Mouse (Mus musculus): ENCODE data around the gene Zfp668. TPM values are rescaled to one million over a fixed set of nuclear protein-coding genes. Genes with fewer than 3 reads are reported as not detected.
"Not testable (repeated sequence)": the region's sequence is repeated elsewhere in the genome, so short reads cannot be mapped to it uniquely, and the experiment has no call there.

Gene Zfp668
- polyA plus RNA-seq, 1 experiment, result 12.1 TPM

GRCm38 (mm10) chr7:127840886-127841285 is 35.7 kb downstream of the Zfp668 start:
- Histone ChIP-seq H3K27me3 (ENCODE audit: control insufficient read depth, insufficient read depth, insufficient read length) (no peaks in the 10 kb centered on the region), H3K36me3 (ENCODE audit: control insufficient read depth, insufficient read depth) (peaks cover 24% of the 10 kb centered on the region), H3ac (ENCODE audit: control insufficient read depth, insufficient read length, low read depth) (no peak overlapping the region), H3K79me2 (ENCODE audit: control insufficient read depth, insufficient read depth) (peaks cover 12% of the 10 kb centered on the region), H3K79me3 (ENCODE audit: low read depth) (peaks cover 2% of the 10 kb centered on the region), H3K4me3 (ENCODE audit: insufficient read depth, poor library complexity, severe bottlenecking) (no peak overlapping the region)
- TF ChIP-seq MYOG (IDR thresholded peaks at IDR 0.05; ENCODE audit: control insufficient read depth, extremely low read depth, insufficient read length), result no peak
- no peak for TF ChIP-seq MAX (IDR thresholded peaks at IDR 0.05)
- TF ChIP-seq CEBPB (IDR thresholded peaks at IDR 0.05; ENCODE audit: low read depth), result no peak
- no peak for TF ChIP-seq MYOD1 (IDR thresholded peaks at IDR 0.05; ENCODE audit: control insufficient read depth, insufficient read length, low read depth)
- no peak for TF ChIP-seq FOSL1 (IDR thresholded peaks at IDR 0.05; ENCODE audit: insufficient read depth, low read length, poor library complexity, severe bottlenecking)
- TF ChIP-seq USF1 (IDR thresholded peaks at IDR 0.05; ENCODE audit: low read depth), result no peak
- TF ChIP-seq CTCF (IDR thresholded peaks at IDR 0.05; ENCODE audit: control insufficient read depth, insufficient read depth, insufficient read length), result no peak

- H3ac ChIP-seq (ENCODE audit: control insufficient read depth, insufficient read length, low read depth); H3K79me3 ChIP-seq (ENCODE audit: low read depth); H3K27me3 ChIP-seq (ENCODE audit: control insufficient read depth, insufficient read depth, insufficient read length); H3K4me3 ChIP-seq (ENCODE audit: insufficient read depth, poor library complexity, severe bottlenecking): not testable (repeated sequence)
- peaks cover 12% of the 10 kb centered on the region for H3K79me2 ChIP-seq (ENCODE audit: control insufficient read depth, insufficient read depth)
- H3K36me3 ChIP-seq (ENCODE audit: control insufficient read depth, insufficient read depth), result peaks cover 18% of the 10 kb centered on the region
Observed at GRCm38 (mm10) chr7:127840031-127840430, 36.6 kb downstream of the Zfp668 start.

GRCm38 (mm10) chr7:127837878-127838277 is 38.8 kb downstream of the Zfp668 start:
- not testable (repeated sequence) for H3K36me3 ChIP-seq (ENCODE audit: control insufficient read depth, insufficient read depth); H3K4me3 ChIP-seq (ENCODE audit: insufficient read depth, poor library complexity, severe bottlenecking); H3K27me3 ChIP-seq (ENCODE audit: control insufficient read depth, insufficient read depth, insufficient read length); H3K79me3 ChIP-seq (ENCODE audit: low read depth); H3K79me2 ChIP-seq (ENCODE audit: control insufficient read depth, insufficient read depth); H3ac ChIP-seq (ENCODE audit: control insufficient read depth, insufficient read length, low read depth)

GRCm38 (mm10) chr7:127837473-127837872 is 39.2 kb downstream of the Zfp668 start:
- TF ChIP-seq MYOG (IDR thresholded peaks at IDR 0.05; ENCODE audit: control insufficient read depth, extremely low read depth, insufficient read length) (no peak), CTCF (IDR thresholded peaks at IDR 0.05; ENCODE audit: control insufficient read depth, insufficient read depth, insufficient read length) (no peak), FOSL1 (IDR thresholded peaks at IDR 0.05; ENCODE audit: insufficient read depth, low read length, poor library complexity, severe bottlenecking) (no peak), CEBPB (IDR thresholded peaks at IDR 0.05; ENCODE audit: low read depth) (no peak), MYOD1 (IDR thresholded peaks at IDR 0.05; ENCODE audit: control insufficient read depth, insufficient read length, low read depth) (no peak), MAX (IDR thresholded peaks at IDR 0.05) (no peak), USF1 (IDR thresholded peaks at IDR 0.05; ENCODE audit: low read depth) (no peak)
- Histone ChIP-seq H3K79me2 (ENCODE audit: control insufficient read depth, insufficient read depth) (peaks cover 6% of the 10 kb centered on the region), H3K27me3 (ENCODE audit: control insufficient read depth, insufficient read depth, insufficient read length) (no peaks in the 10 kb centered on the region), H3K79me3 (ENCODE audit: low read depth) (no peaks in the 10 kb centered on the region), H3K4me3 (ENCODE audit: insufficient read depth, poor library complexity, severe bottlenecking) (no peak overlapping the region), H3ac (ENCODE audit: control insufficient read depth, insufficient read length, low read depth) (no peak overlapping the region), H3K36me3 (ENCODE audit: control insufficient read depth, insufficient read depth) (no peaks in the 10 kb centered on the region)

GRCm38 (mm10) chr7:127835550-127835949 is 41.1 kb downstream of the Zfp668 start:
- H3K79me3 ChIP-seq (ENCODE audit: low read depth), result no peaks in the 10 kb centered on the region
- H3ac ChIP-seq (ENCODE audit: control insufficient read depth, insufficient read length, low read depth), result no peak overlapping the region
- no peaks in the 10 kb centered on the region for H3K27me3 ChIP-seq (ENCODE audit: control insufficient read depth, insufficient read depth, insufficient read length)
- H3K36me3 ChIP-seq (ENCODE audit: control insufficient read depth, insufficient read depth), result no peaks in the 10 kb centered on the region
- no peak overlapping the region for H3K4me3 ChIP-seq (ENCODE audit: insufficient read depth, poor library complexity, severe bottlenecking)
- TF ChIP-seq CTCF (IDR thresholded peaks at IDR 0.05; ENCODE audit: control insufficient read depth, insufficient read depth, insufficient read length) (no peak), CEBPB (IDR thresholded peaks at IDR 0.05; ENCODE audit: low read depth) (no peak), FOSL1 (IDR thresholded peaks at IDR 0.05; ENCODE audit: insufficient read depth, low read length, poor library complexity, severe bottlenecking) (no peak), MYOD1 (IDR thresholded peaks at IDR 0.05; ENCODE audit: control insufficient read depth, insufficient read length, low read depth) (no peak), MAX (IDR thresholded peaks at IDR 0.05) (no peak), USF1 (IDR thresholded peaks at IDR 0.05; ENCODE audit: low read depth) (no peak), MYOG (IDR thresholded peaks at IDR 0.05; ENCODE audit: control insufficient read depth, extremely low read depth, insufficient read length) (no peak)
- no peaks in the 10 kb centered on the region for H3K79me2 ChIP-seq (ENCODE audit: control insufficient read depth, insufficient read depth)

GRCm38 (mm10) chr7:127824176-127824871 is 52.3 kb downstream of the Zfp668 start, which contains the start of the genes Stx4a and Stx1b:
Stx4a (plus strand) TSS chr7:127824294.
Stx1b (minus strand) TSS chr7:127824549.
- Histone ChIP-seq H3ac (ENCODE audit: control insufficient read depth, insufficient read length, low read depth) (no peak within 1 kb of the TSS), H3K4me3 (ENCODE audit: insufficient read depth, poor library complexity, severe bottlenecking) (no peak within 1 kb of the TSS), H3K79me2 (ENCODE audit: control insufficient read depth, insufficient read depth) (no peaks in the 10 kb centered on the region), H3K36me3 (ENCODE audit: control insufficient read depth, insufficient read depth) (no peaks in the 10 kb centered on the region), H3K27me3 (ENCODE audit: control insufficient read depth, insufficient read depth, insufficient read length) (peaks cover 32% of the 10 kb centered on the region), H3K79me3 (ENCODE audit: low read depth) (no peaks in the 10 kb centered on the region)
- TF ChIP-seq MYOD1 (IDR thresholded peaks at IDR 0.05; ENCODE audit: control insufficient read depth, insufficient read length, low read depth) (no peak), USF1 (IDR thresholded peaks at IDR 0.05; ENCODE audit: low read depth) (no peak)
